Mouse (Mus musculus): ENCODE measurements around the gene Adamtsl3. TPM values are rescaled to one million over a fixed set of nuclear protein-coding genes. Genes with fewer than 3 reads are reported as not detected.
A peak's percentile ranks its signal among the peaks of the same experiment; 100 is the strongest.

The Adamtsl3 gene
- polyA plus RNA-seq (2015; fragmentation: Nextera tagmentation; extraction: Ambion mirVana): 2.4 and 2.5 TPM in 2 replicates

- H3K9me3 ChIP-seq (ENCODE audit: control insufficient read depth, low read length): no peaks in the 10 kb centered on the region
- peak within 1 kb of the TSS; percentile 52 for H3K4me3 ChIP-seq (ENCODE audit: low read length)
- H3K27me3 ChIP-seq (ENCODE audit: control insufficient read depth, insufficient read depth, low read depth, low read length): peaks cover 44% of the 10 kb centered on the region
- H3K4me1 ChIP-seq (replicated peaks; ENCODE audit: control insufficient read depth, insufficient read depth, low read length): peaks cover 9% of the 10 kb centered on the region
- H3K4me2 ChIP-seq (ENCODE audit: low read depth, low read length): peak within 1 kb of the TSS; percentile 87
- H3K9ac ChIP-seq (ENCODE audit: low read length): peak within 1 kb of the TSS; percentile 40
- under 1% methylated on average over 89 of the region's 95 CpGs for WGBS
- H3K36me3 ChIP-seq (ENCODE audit: control insufficient read depth, insufficient read depth, low read length): no peaks in the 10 kb centered on the region
- ATAC-seq (ENCODE audit: low read depth): peak; percentile 81
- H3K27ac ChIP-seq (ENCODE audit: low read length): no peak within 1 kb of the TSS
Observed at GRCm38 (mm10) chr7:82335211-82336121, at the start of gene Adamtsl3. Adamtsl3 (plus strand) TSS chr7:82335694.

GRCm38 (mm10) chr7:82287242-82287641, 48.3 kb upstream of the Adamtsl3 start:
- Histone ChIP-seq H3K9ac (ENCODE audit: low read length) (no peak overlapping the region), H3K4me2 (ENCODE audit: low read depth, low read length) (no peak overlapping the region), H3K4me3 (ENCODE audit: low read length) (no peak overlapping the region), H3K4me1 (replicated peaks; ENCODE audit: control insufficient read depth, insufficient read depth, low read length) (0 out of 2 replicates have a peak, but pooled peaks cover 3% of the 10 kb centered on the region), H3K9me3 (ENCODE audit: control insufficient read depth, low read length) (0 out of 2 replicates have a peak, but pooled peaks cover 2% of the 10 kb centered on the region), H3K27me3 (ENCODE audit: control insufficient read depth, insufficient read depth, low read depth, low read length) (no peaks in the 10 kb centered on the region), H3K36me3 (ENCODE audit: control insufficient read depth, insufficient read depth, low read length) (no peaks in the 10 kb centered on the region), H3K27ac (ENCODE audit: low read length) (no peak overlapping the region)
- WGBS: 77% methylated on average over 2 of the region's 2 CpGs
- no peak for ATAC-seq (ENCODE audit: low read depth)

- 50% methylated on average over 7 of the region's 7 CpGs for WGBS
- H3K4me1 ChIP-seq (replicated peaks; ENCODE audit: control insufficient read depth, insufficient read depth, low read length): peaks cover 6% of the 10 kb centered on the region
- ATAC-seq (ENCODE audit: low read depth): no peak
- no peaks in the 10 kb centered on the region for H3K9me3 ChIP-seq (ENCODE audit: control insufficient read depth, low read length)
- H3K27me3 ChIP-seq (ENCODE audit: control insufficient read depth, insufficient read depth, low read depth, low read length): no peaks in the 10 kb centered on the region
- H3K36me3 ChIP-seq (ENCODE audit: control insufficient read depth, insufficient read depth, low read length): no peaks in the 10 kb centered on the region
- no peak overlapping the region for H3K4me2 ChIP-seq (ENCODE audit: low read depth, low read length)
- no peak overlapping the region for H3K9ac ChIP-seq (ENCODE audit: low read length)
- no peak overlapping the region for H3K27ac ChIP-seq (ENCODE audit: low read length)
- no peak overlapping the region for H3K4me3 ChIP-seq (ENCODE audit: low read length)
Observed at GRCm38 (mm10) chr7:82293441-82293840, 42.1 kb upstream of the Adamtsl3 start.

- H3K9me3 ChIP-seq (ENCODE audit: control insufficient read depth, low read length): no peaks in the 10 kb centered on the region
- H3K4me1 ChIP-seq (replicated peaks; ENCODE audit: control insufficient read depth, insufficient read depth, low read length): peaks cover 6% of the 10 kb centered on the region
- ATAC-seq (ENCODE audit: low read depth): no peak
- no peak overlapping the region for H3K4me2 ChIP-seq (ENCODE audit: low read depth, low read length)
- 66% methylated on average over 10 of the region's 10 CpGs for WGBS
- no peaks in the 10 kb centered on the region for H3K36me3 ChIP-seq (ENCODE audit: control insufficient read depth, insufficient read depth, low read length)
- no peak overlapping the region for H3K9ac ChIP-seq (ENCODE audit: low read length)
- H3K4me3 ChIP-seq (ENCODE audit: low read length): no peak overlapping the region
- H3K27ac ChIP-seq (ENCODE audit: low read length): no peak overlapping the region
- H3K27me3 ChIP-seq (ENCODE audit: control insufficient read depth, insufficient read depth, low read depth, low read length): no peaks in the 10 kb centered on the region
Observed at GRCm38 (mm10) chr7:82294083-82294482, 41.4 kb upstream of the Adamtsl3 start.

- no peak for ATAC-seq (ENCODE audit: low read depth)
Observed at GRCm38 (mm10) chr7:82294611-82295010, 40.9 kb upstream of the Adamtsl3 start.

GRCm38 (mm10) chr7:82308398-82308797, 27.1 kb upstream of the Adamtsl3 start:
- no peak overlapping the region for H3K9ac ChIP-seq (ENCODE audit: low read length)
- ATAC-seq (ENCODE audit: low read depth): no peak
- 55% methylated on average over 4 of the region's 4 CpGs for WGBS
- H3K4me3 ChIP-seq (ENCODE audit: low read length): no peak overlapping the region
- no peaks in the 10 kb centered on the region for H3K9me3 ChIP-seq (ENCODE audit: control insufficient read depth, low read length)
- H3K36me3 ChIP-seq (ENCODE audit: control insufficient read depth, insufficient read depth, low read length): no peaks in the 10 kb centered on the region
- no peaks in the 10 kb centered on the region for H3K27me3 ChIP-seq (ENCODE audit: control insufficient read depth, insufficient read depth, low read depth, low read length)
- H3K27ac ChIP-seq (ENCODE audit: low read length): no peak overlapping the region
- no peak overlapping the region for H3K4me2 ChIP-seq (ENCODE audit: low read depth, low read length)
- H3K4me1 ChIP-seq (replicated peaks; ENCODE audit: control insufficient read depth, insufficient read depth, low read length): no peaks in the 10 kb centered on the region

More at GRCm38 (mm10) chr7:82294611-82295010, 40.9 kb upstream of the Adamtsl3 start:
- 66% methylated on average over 2 of the region's 2 CpGs for WGBS
- Histone ChIP-seq H3K4me3 (ENCODE audit: low read length) (no peak overlapping the region), H3K36me3 (ENCODE audit: control insufficient read depth, insufficient read depth, low read length) (no peaks in the 10 kb centered on the region), H3K4me1 (replicated peaks; ENCODE audit: control insufficient read depth, insufficient read depth, low read length) (peaks cover 6% of the 10 kb centered on the region), H3K4me2 (ENCODE audit: low read depth, low read length) (no peak overlapping the region), H3K27ac (ENCODE audit: low read length) (no peak overlapping the region), H3K9me3 (ENCODE audit: control insufficient read depth, low read length) (no peaks in the 10 kb centered on the region), H3K27me3 (ENCODE audit: control insufficient read depth, insufficient read depth, low read depth, low read length) (no peaks in the 10 kb centered on the region), H3K9ac (ENCODE audit: low read length) (no peak overlapping the region)

GRCm38 (mm10) chr7:82318515-82318914, 17.0 kb upstream of the Adamtsl3 start:
- no peaks in the 10 kb centered on the region for H3K27me3 ChIP-seq (ENCODE audit: control insufficient read depth, insufficient read depth, low read depth, low read length)
- no peak overlapping the region for H3K4me3 ChIP-seq (ENCODE audit: low read length)
- peak overlapping the region; percentile 41 for H3K4me2 ChIP-seq (ENCODE audit: low read depth, low read length)
- H3K27ac ChIP-seq (ENCODE audit: low read length): no peak overlapping the region
- 64% methylated on average over 12 of the region's 12 CpGs for WGBS
- no peaks in the 10 kb centered on the region for H3K9me3 ChIP-seq (ENCODE audit: control insufficient read depth, low read length)
- 0 out of 2 replicates have a peak, but pooled peaks cover 2% of the 10 kb centered on the region for H3K4me1 ChIP-seq (replicated peaks; ENCODE audit: control insufficient read depth, insufficient read depth, low read length)
- no peak for ATAC-seq (ENCODE audit: low read depth)
- H3K9ac ChIP-seq (ENCODE audit: low read length): no peak overlapping the region
- H3K36me3 ChIP-seq (ENCODE audit: control insufficient read depth, insufficient read depth, low read length): no peaks in the 10 kb centered on the region

GRCm38 (mm10) chr7:82326616-82327015, 8.9 kb upstream of the Adamtsl3 start:
- Histone ChIP-seq H3K36me3 (ENCODE audit: control insufficient read depth, insufficient read depth, low read length) (no peaks in the 10 kb centered on the region), H3K4me1 (replicated peaks; ENCODE audit: control insufficient read depth, insufficient read depth, low read length) (no peaks in the 10 kb centered on the region), H3K27ac (ENCODE audit: low read length) (no peak overlapping the region), H3K27me3 (ENCODE audit: control insufficient read depth, insufficient read depth, low read depth, low read length) (no peaks in the 10 kb centered on the region), H3K9me3 (ENCODE audit: control insufficient read depth, low read length) (no peaks in the 10 kb centered on the region), H3K4me3 (ENCODE audit: low read length) (no peak overlapping the region), H3K4me2 (ENCODE audit: low read depth, low read length) (no peak overlapping the region), H3K9ac (ENCODE audit: low read length) (no peak overlapping the region)
- no peak for ATAC-seq (ENCODE audit: low read depth)
- WGBS: 46% methylated on average over 1 of the region's 1 CpGs

GRCm38 (mm10) chr7:82327201-82327600, 8.3 kb upstream of the Adamtsl3 start:
- Histone ChIP-seq H3K27me3 (ENCODE audit: control insufficient read depth, insufficient read depth, low read depth, low read length) (no peaks in the 10 kb centered on the region), H3K4me3 (ENCODE audit: low read length) (no peak overlapping the region), H3K36me3 (ENCODE audit: control insufficient read depth, insufficient read depth, low read length) (no peaks in the 10 kb centered on the region), H3K9ac (ENCODE audit: low read length) (no peak overlapping the region), H3K4me1 (replicated peaks; ENCODE audit: control insufficient read depth, insufficient read depth, low read length) (no peaks in the 10 kb centered on the region), H3K4me2 (ENCODE audit: low read depth, low read length) (no peak overlapping the region), H3K27ac (ENCODE audit: low read length) (no peak overlapping the region), H3K9me3 (ENCODE audit: control insufficient read depth, low read length) (no peaks in the 10 kb centered on the region)
- no peak for ATAC-seq (ENCODE audit: low read depth)
- 55% methylated on average over 4 of the region's 4 CpGs for WGBS

All from lung, embryonic 16.5 days (tissue).